Mouse (Mus musculus): ENCODE measurements around the gene Fbxo8.

Gene Fbxo8

GRCm38 (mm10) chr8:56614235-56614634 lies 63.3 kb downstream of the Fbxo8 start:
- no peak for DNase-seq

GRCm38 (mm10) chr8:56615005-56615404 lies 64.1 kb downstream of the Fbxo8 start:
- peak; percentile 9 for DNase-seq

- no peak for DNase-seq
Measured at GRCm38 (mm10) chr8:56616260-56616659, 65.4 kb downstream of the Fbxo8 start.

GRCm38 (mm10) chr8:56617271-56617670 lies 66.4 kb downstream of the Fbxo8 start:
- DNase-seq: no peak

- no peak for DNase-seq
Measured at GRCm38 (mm10) chr8:56619056-56619455, 68.2 kb downstream of the Fbxo8 start.

- no peak for DNase-seq
Measured at GRCm38 (mm10) chr8:56619571-56619970, 68.7 kb downstream of the Fbxo8 start.

GRCm38 (mm10) chr8:56620691-56621090 lies 69.8 kb downstream of the Fbxo8 start:
- DNase-seq: no peak

GRCm38 (mm10) chr8:56621093-56621492 lies 70.2 kb downstream of the Fbxo8 start:
- no peak for DNase-seq

- no peak for DNase-seq
Measured at GRCm38 (mm10) chr8:56622470-56623024, 71.7 kb downstream of the Fbxo8 start.

GRCm38 (mm10) chr8:56623346-56623745 lies 72.5 kb downstream of the Fbxo8 start:
- no peak for DNase-seq

- peak; percentile 32 for DNase-seq
Measured at GRCm38 (mm10) chr8:56629160-56629559, 78.3 kb downstream of the Fbxo8 start.

- no peak for DNase-seq
Measured at GRCm38 (mm10) chr8:56639277-56639676, 88.4 kb downstream of the Fbxo8 start.
